Comparison of ENCODE assay signal across 27 mouse cellular contexts in genomic region chr12:32860820-32861219, GRCm38 (mm10).
"Had no signal": no experiment of that assay in that cellular context is flagged by ENCODE, and none has a peak within 500 bp of the region (broad histone marks: within the 10 kb centered on the region; RNA-seq: fewer than 3 reads in every experiment).

No protein-coding gene starts in this region.

- H3K27ac ChIP-seq: left cerebral cortex, adult 2 months; limb, embryonic 12.5 days; limb, embryonic 13.5 days; limb, embryonic 15.5 days; liver, embryonic 12.5 days; liver, embryonic 13.5 days; liver, embryonic 14.5 days; liver, embryonic 15.5 days; lung, embryonic 15.5 days; macrophage; midbrain, embryonic 10.5 days; midbrain, embryonic 12.5 days; midbrain, embryonic 13.5 days; midbrain, embryonic 15.5 days had no signal

- H3K4me1 ChIP-seq: limb, embryonic 12.5 days; limb, embryonic 15.5 days; liver, embryonic 12.5 days; liver, embryonic 13.5 days; liver, embryonic 15.5 days; lung, embryonic 15.5 days; midbrain, embryonic 12.5 days; midbrain, embryonic 13.5 days; midbrain, embryonic 15.5 days had no signal

- H3K27me3 ChIP-seq: limb, embryonic 12.5 days; limb, embryonic 13.5 days; limb, embryonic 15.5 days; liver, embryonic 12.5 days; liver, embryonic 13.5 days; liver, embryonic 15.5 days; lung, embryonic 15.5 days; midbrain, embryonic 12.5 days; midbrain, embryonic 13.5 days; midbrain, embryonic 15.5 days had no signal

- H3K9ac ChIP-seq: limb, embryonic 12.5 days; limb, embryonic 13.5 days; limb, embryonic 15.5 days; liver, embryonic 12.5 days; liver, embryonic 13.5 days; liver, embryonic 14.5 days; liver, embryonic 15.5 days; liver, postnatal 0 days; lung, embryonic 14.5 days; lung, embryonic 15.5 days; midbrain, embryonic 12.5 days; midbrain, embryonic 13.5 days; midbrain, embryonic 15.5 days had no signal

- H3K4me3 ChIP-seq: left cerebral cortex, adult 2 months; limb, embryonic 12.5 days; limb, embryonic 13.5 days; limb, embryonic 15.5 days; liver, embryonic 12.5 days; liver, embryonic 13.5 days; liver, embryonic 15.5 days; lung, embryonic 15.5 days; megakaryocyte, embryonic 14.5 days; midbrain, embryonic 10.5 days; midbrain, embryonic 12.5 days; midbrain, embryonic 13.5 days; midbrain, embryonic 15.5 days; myocyte had no signal

- H3K9me3 ChIP-seq: limb, embryonic 12.5 days; limb, embryonic 13.5 days; limb, embryonic 15.5 days; liver, embryonic 12.5 days; liver, embryonic 13.5 days; liver, embryonic 15.5 days; lung, embryonic 15.5 days; megakaryocyte, embryonic 14.5 days; midbrain, embryonic 10.5 days; midbrain, embryonic 12.5 days; midbrain, embryonic 13.5 days; midbrain, embryonic 15.5 days had no signal

- H3K36me3 ChIP-seq: limb, embryonic 12.5 days; limb, embryonic 13.5 days; limb, embryonic 15.5 days; liver, embryonic 12.5 days; liver, embryonic 13.5 days; liver, embryonic 15.5 days; lung, embryonic 15.5 days; midbrain, embryonic 10.5 days; midbrain, embryonic 12.5 days; midbrain, embryonic 13.5 days; midbrain, embryonic 15.5 days had no signal

- DNase-seq: left cerebral cortex, postnatal 4 days; liver; liver, embryonic 13.5 days; liver, postnatal 0 days; lung, adult 18-20 months; lung, adult 2 months; lung, embryonic 14.5 days; lung, postnatal 10 days; lung, postnatal 14 days; lung, postnatal 36 days; lung, postnatal 4 days; midbrain, embryonic 14.5 days had no signal
